Mouse (Mus musculus): ENCODE results near the gene Sc5d. TPM values are rescaled to one million over a fixed set of nuclear protein-coding genes. Genes with fewer than 3 reads are reported as not detected.

The Sc5d gene
- polyA plus RNA-seq, 1 experiment = 0.57 TPM

GRCm38 (mm10) chr9:42268371-42268770, 4.3 kb upstream of the Sc5d start:
- no peaks in the 10 kb centered on the region for H3K9me3 ChIP-seq
- no peak for TF ChIP-seq GATA1 (IDR thresholded peaks at IDR 0.05; ENCODE audit: borderline replicate concordance, low read length)
- no peak for TF ChIP-seq FLI1 (IDR thresholded peaks at IDR 0.05; ENCODE audit: low read length)
- H3K36me3 ChIP-seq (replicated peaks; ENCODE audit: low read length) = no peaks in the 10 kb centered on the region
- H3K4me1 ChIP-seq = peaks cover 16% of the 10 kb centered on the region
- peaks cover 24% of the 10 kb centered on the region for H3K27me3 ChIP-seq (replicated peaks)
- H3K4me3 ChIP-seq (replicated peaks) = no peak overlapping the region

GRCm38 (mm10) chr9:42265309-42265708, 1.3 kb upstream of the Sc5d start:
- H3K9me3 ChIP-seq = no peaks in the 10 kb centered on the region
- H3K27me3 ChIP-seq (replicated peaks) = peaks cover 9% of the 10 kb centered on the region
- peaks cover 36% of the 10 kb centered on the region for H3K4me1 ChIP-seq
- H3K4me3 ChIP-seq (replicated peaks) = no peak overlapping the region
- peaks cover 18% of the 10 kb centered on the region for H3K36me3 ChIP-seq (replicated peaks; ENCODE audit: low read length)
- TF ChIP-seq GATA1 (IDR thresholded peaks at IDR 0.05; ENCODE audit: borderline replicate concordance, low read length) = no peak
- no peak for TF ChIP-seq FLI1 (IDR thresholded peaks at IDR 0.05; ENCODE audit: low read length)

GRCm38 (mm10) chr9:42263709-42264111, 346 bp downstream of the Sc5d start:
- TF ChIP-seq GATA1 (IDR thresholded peaks at IDR 0.05; ENCODE audit: borderline replicate concordance, low read length) (no peak), FLI1 (IDR thresholded peaks at IDR 0.05; ENCODE audit: low read length) (no peak)
- Histone ChIP-seq H3K36me3 (replicated peaks; ENCODE audit: low read length) (peaks cover 34% of the 10 kb centered on the region), H3K27me3 (replicated peaks) (no peaks in the 10 kb centered on the region), H3K4me1 (peaks cover 36% of the 10 kb centered on the region), H3K9me3 (no peaks in the 10 kb centered on the region), H3K4me3 (replicated peaks) (peak overlapping the region; percentile 93)

DNA sequence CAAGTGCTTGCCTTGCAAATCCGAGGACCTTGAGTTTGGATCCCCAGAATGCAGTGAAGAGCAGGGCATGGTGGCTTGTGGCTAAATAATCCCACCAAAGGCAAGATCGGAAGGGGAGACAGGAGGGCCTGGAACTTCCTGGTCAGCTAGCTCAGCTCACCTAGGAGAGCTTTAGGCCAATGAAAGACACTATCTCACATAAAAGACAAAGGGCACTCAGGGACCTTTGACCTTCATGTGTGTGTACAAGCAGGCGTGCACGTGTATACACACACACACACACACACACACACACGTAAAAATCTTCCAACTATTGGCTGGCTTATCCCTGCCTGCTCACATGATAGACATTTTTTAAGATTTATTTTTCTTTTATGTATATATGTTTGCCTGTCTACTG, 3.6 kb downstream of the Sc5d start:
- peaks cover 66% of the 10 kb centered on the region for H3K36me3 ChIP-seq (replicated peaks; ENCODE audit: low read length)
- no peak for TF ChIP-seq FLI1 (IDR thresholded peaks at IDR 0.05; ENCODE audit: low read length)
- no peak for TF ChIP-seq GATA1 (IDR thresholded peaks at IDR 0.05; ENCODE audit: borderline replicate concordance, low read length)
- no peak overlapping the region for H3K4me3 ChIP-seq (replicated peaks)
- H3K4me1 ChIP-seq = peaks cover 35% of the 10 kb centered on the region
- H3K27me3 ChIP-seq (replicated peaks) = no peaks in the 10 kb centered on the region
- no peaks in the 10 kb centered on the region for H3K9me3 ChIP-seq

DNA sequence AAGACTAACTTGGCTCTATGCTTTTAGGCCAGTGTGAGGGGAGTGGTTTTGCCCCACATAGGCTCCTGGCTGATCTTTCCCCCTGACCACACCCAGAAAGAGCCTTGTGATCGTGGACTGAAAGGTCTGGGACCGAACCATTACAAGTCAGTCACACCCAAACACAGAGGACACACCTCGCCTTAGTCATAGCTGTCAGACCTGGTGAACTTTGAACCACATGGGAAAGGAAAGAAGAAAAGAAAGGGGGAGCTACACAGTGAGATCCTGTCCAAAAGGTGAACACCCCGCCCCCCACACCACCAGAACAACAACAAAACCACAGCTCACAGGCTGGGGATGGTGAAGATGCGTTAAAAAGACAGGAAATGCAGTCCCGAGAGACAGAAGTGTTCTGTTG, 14.9 kb downstream of the Sc5d start:
- H3K4me1 ChIP-seq = peaks cover 24% of the 10 kb centered on the region
- no peaks in the 10 kb centered on the region for H3K27me3 ChIP-seq (replicated peaks)
- peaks cover 43% of the 10 kb centered on the region for H3K36me3 ChIP-seq (replicated peaks; ENCODE audit: low read length)
- H3K9me3 ChIP-seq = peaks cover 5% of the 10 kb centered on the region; the same call in 1 of the 2 replicates
- TF ChIP-seq GATA1 (IDR thresholded peaks at IDR 0.05; ENCODE audit: borderline replicate concordance, low read length) (no peak), FLI1 (IDR thresholded peaks at IDR 0.05; ENCODE audit: low read length) (no peak)
- peak overlapping the region; percentile 29 for H3K4me3 ChIP-seq (replicated peaks)

DNA sequence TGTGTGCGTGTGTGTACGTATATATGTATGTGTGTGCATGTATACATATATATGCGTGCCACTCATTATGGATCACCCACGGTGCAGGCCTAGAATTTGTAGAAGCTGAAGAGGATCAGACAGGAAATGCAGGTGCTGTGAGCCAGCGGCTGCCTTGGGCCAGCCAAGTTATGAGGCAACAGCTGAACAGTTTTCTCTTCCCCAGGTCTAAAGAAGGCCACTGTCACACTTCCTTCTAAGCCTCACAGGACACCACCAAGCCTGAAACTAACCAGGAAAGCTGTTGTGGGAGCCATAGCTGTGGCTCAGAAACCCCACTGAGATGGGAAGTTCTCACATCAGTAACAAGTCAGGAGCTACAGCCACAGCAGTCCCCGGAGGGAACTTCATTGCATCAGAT, 17.4 kb downstream of the Sc5d start:
- H3K27me3 ChIP-seq (replicated peaks) = no peaks in the 10 kb centered on the region
- peaks cover 5% of the 10 kb centered on the region; the same call in 1 of the 2 replicates for H3K9me3 ChIP-seq
- TF ChIP-seq FLI1 (IDR thresholded peaks at IDR 0.05; ENCODE audit: low read length) = no peak
- no peak for TF ChIP-seq GATA1 (IDR thresholded peaks at IDR 0.05; ENCODE audit: borderline replicate concordance, low read length)
- H3K4me3 ChIP-seq (replicated peaks) = no peak overlapping the region
- H3K36me3 ChIP-seq (replicated peaks; ENCODE audit: low read length) = peaks cover 19% of the 10 kb centered on the region
- H3K4me1 ChIP-seq = peaks cover 21% of the 10 kb centered on the region

DNA sequence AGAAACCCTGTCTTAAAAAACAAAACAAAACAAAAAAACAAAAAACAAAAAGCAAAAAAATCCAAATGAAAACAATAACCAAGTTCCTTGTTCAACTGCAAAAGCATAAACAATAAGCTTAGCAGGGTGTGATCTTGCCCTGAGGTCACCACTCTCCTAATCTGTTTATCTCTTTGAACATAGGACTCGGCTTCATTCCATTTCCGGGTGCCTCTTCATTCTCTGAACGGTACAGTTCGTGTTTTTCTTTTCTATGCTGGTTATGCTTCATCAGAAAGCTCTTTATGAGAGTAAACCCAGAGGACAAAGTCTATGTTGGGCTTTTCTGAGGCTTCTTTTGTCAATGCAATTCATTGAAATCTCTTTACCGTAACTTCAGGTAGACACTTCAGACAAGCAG, 19.9 kb downstream of the Sc5d start:
- TF ChIP-seq FLI1 (IDR thresholded peaks at IDR 0.05; ENCODE audit: low read length) (no peak), GATA1 (IDR thresholded peaks at IDR 0.05; ENCODE audit: borderline replicate concordance, low read length) (no peak)
- Histone ChIP-seq H3K27me3 (replicated peaks) (peaks cover 5% of the 10 kb centered on the region), H3K36me3 (replicated peaks; ENCODE audit: low read length) (peaks cover 4% of the 10 kb centered on the region), H3K4me1 (peaks cover 6% of the 10 kb centered on the region), H3K4me3 (replicated peaks) (no peak overlapping the region), H3K9me3 (peaks cover 5% of the 10 kb centered on the region; the same call in 1 of the 2 replicates)

DNA sequence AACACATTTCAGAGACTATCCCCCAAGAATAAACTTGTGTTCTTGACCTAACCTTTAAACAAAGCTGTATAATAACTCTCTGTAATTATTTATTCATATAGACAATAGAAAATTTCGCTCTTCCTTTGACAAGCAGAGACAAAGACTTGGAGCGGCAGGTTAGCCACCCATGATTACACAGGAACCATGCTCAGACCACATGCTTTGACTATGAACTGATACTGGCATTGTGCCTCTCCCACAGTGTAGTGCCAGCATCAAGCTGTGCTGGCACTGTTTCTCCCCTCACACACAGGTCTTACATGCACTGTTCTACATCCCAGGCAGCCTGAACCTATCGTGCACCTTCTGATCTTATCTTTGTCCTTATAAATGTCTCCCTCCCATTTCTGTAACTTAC, 23.0 kb downstream of the Sc5d start:
- peaks cover 5% of the 10 kb centered on the region; the same call in 1 of the 2 replicates for H3K4me1 ChIP-seq
- no peak overlapping the region for H3K4me3 ChIP-seq (replicated peaks)
- H3K27me3 ChIP-seq (replicated peaks) = peaks cover 7% of the 10 kb centered on the region
- TF ChIP-seq FLI1 (IDR thresholded peaks at IDR 0.05; ENCODE audit: low read length) (no peak), GATA1 (IDR thresholded peaks at IDR 0.05; ENCODE audit: borderline replicate concordance, low read length) (no peak)
- H3K36me3 ChIP-seq (replicated peaks; ENCODE audit: low read length) = no peaks in the 10 kb centered on the region
- H3K9me3 ChIP-seq = peaks cover 5% of the 10 kb centered on the region; the same call in 1 of the 2 replicates

DNA sequence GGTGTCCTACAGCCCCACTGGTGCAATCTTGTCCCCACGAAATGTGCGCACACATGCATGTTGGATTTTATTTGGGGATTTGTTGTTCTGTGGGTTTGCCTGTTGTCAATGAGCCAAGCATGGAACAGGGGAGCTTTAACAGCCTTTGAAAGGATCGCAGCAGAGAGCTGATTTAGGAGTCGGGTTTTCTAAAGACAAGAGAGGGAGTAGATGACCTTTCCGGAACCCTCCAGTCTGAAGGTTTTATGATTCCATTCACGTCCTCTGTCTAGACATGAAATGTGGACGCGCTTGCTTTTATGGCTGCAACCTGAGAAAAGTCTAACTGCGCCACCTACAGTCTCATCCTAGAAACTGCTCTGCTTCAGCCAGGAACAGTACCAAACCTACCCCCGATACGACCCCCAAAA, 23.5 kb downstream of the Sc5d start:
- no peaks in the 10 kb centered on the region for H3K36me3 ChIP-seq (replicated peaks; ENCODE audit: low read length)
- TF ChIP-seq FLI1 (IDR thresholded peaks at IDR 0.05; ENCODE audit: low read length) = no peak
- no peak for TF ChIP-seq GATA1 (IDR thresholded peaks at IDR 0.05; ENCODE audit: borderline replicate concordance, low read length)
- peaks cover 9% of the 10 kb centered on the region for H3K27me3 ChIP-seq (replicated peaks)
- H3K4me3 ChIP-seq (replicated peaks) = no peak overlapping the region
- H3K9me3 ChIP-seq = peaks cover 5% of the 10 kb centered on the region; the same call in 1 of the 2 replicates
- peaks cover 5% of the 10 kb centered on the region; the same call in 1 of the 2 replicates for H3K4me1 ChIP-seq

- H3K27me3 ChIP-seq (replicated peaks) = peaks cover 9% of the 10 kb centered on the region
- no peak overlapping the region for H3K4me3 ChIP-seq (replicated peaks)
- peaks cover 5% of the 10 kb centered on the region; the same call in 1 of the 2 replicates for H3K4me1 ChIP-seq
- no peaks in the 10 kb centered on the region for H3K9me3 ChIP-seq
- TF ChIP-seq GATA1 (IDR thresholded peaks at IDR 0.05; ENCODE audit: borderline replicate concordance, low read length) (no peak), FLI1 (IDR thresholded peaks at IDR 0.05; ENCODE audit: low read length) (no peak)
- no peaks in the 10 kb centered on the region for H3K36me3 ChIP-seq (replicated peaks; ENCODE audit: low read length)
These were observed 25.2 kb downstream of the Sc5d start for GRCm38 (mm10) chr9:42238827-42239226.

DNA sequence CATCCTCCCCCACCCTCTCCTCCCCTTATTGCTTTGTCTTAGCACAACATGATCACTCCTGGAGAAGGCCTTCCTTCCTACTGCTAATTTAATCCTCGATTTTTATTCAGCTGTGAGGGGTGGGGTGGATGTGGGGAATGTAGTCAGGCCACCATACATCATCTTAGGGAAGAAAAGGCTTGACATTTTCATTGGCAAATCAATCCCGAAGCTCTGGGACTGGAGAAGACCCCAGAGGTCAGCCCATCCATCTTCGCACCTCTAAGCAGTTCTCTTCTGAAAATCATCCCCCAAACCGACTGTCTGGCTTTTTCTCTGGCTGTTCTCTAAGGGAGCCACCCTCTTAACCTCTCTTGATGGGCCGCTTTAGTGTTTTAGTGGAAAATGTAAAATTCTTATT, 32.9 kb downstream of the Sc5d start:
- H3K27me3 ChIP-seq (replicated peaks) = peaks cover 6% of the 10 kb centered on the region
- TF ChIP-seq FLI1 (IDR thresholded peaks at IDR 0.05; ENCODE audit: low read length) = no peak
- TF ChIP-seq GATA1 (IDR thresholded peaks at IDR 0.05; ENCODE audit: borderline replicate concordance, low read length) = no peak
- no peaks in the 10 kb centered on the region for H3K4me1 ChIP-seq
- no peak overlapping the region for H3K4me3 ChIP-seq (replicated peaks)
- peaks cover 11% of the 10 kb centered on the region for H3K9me3 ChIP-seq
- no peaks in the 10 kb centered on the region for H3K36me3 ChIP-seq (replicated peaks; ENCODE audit: low read length)
